Mouse (Mus musculus) testis, postnatal 10 days (tissue): ENCODE results near the gene Caln1.

ENCODE experiments used
- DNase-seq: peaks from one replicate; pipeline ENCODE4 v3.0.0; 2021; ENCODE audit warnings: low spot score

The Caln1 gene

GRCm38 (mm10) chr5:130394386-130394785 is 25.1 kb downstream of the Caln1 start:
- DNase-seq = no peak

DNA sequence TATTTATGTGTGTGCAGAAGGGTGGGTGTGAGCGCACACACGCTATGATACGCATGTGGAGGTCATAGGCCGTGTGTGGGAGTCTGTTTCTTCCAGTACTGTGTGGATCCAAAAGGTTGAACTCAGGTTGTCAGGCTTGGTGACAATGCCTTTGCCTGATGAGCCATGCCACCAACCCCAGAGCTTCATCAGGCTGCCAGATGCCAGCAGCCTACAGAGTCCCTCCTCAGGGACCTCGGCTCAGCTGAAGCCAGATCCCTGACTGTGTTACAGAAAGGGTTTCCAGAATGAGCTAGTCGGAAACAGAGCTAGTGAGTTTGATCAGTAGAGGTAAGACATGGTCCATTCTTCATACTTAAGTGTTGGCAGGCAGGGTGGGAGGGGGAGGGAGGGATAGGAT is 25.9 kb downstream of the Caln1 start:
- no peak for DNase-seq

DNA sequence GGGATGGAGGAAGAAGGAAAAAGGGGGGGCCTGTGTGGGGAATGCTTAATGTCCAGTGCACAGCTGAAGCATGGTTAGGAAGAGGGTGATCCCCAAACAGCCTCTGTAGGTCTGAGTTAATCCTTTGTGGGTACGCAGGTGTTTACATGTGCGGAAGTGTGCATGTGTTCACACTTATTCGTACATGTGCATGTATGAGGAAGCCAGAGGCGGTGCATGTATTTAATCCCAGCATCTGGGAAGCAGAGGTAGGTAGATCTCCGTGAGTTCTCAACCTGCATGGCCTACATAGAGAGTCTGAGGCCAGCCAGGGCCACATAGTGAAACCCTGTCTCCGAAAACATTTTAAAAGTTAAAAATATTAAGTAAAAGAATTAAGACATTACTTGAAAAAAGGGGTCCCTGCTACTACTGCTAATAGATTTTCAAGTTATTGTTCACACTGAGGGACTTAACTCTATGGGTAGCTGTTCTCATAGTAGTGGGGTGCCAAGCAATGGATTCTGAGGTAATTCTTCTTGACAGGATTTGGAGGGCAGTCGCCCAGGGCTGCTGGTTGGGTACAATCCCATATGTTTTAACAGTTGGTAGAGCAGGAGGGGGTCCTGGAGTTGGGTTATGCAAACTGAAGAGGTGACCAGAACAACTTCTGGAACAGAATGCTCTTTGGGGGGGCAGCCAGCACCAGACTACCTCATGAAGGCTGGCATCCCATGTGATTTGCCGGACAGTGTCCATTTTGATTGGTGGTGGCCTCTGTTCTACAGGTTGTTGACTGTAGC is 31.1 kb downstream of the Caln1 start:
- no peak for DNase-seq

- DNase-seq = peak; percentile 70
These were observed 35.9 kb downstream of the Caln1 start for GRCm38 (mm10) chr5:130405201-130405600.

DNA sequence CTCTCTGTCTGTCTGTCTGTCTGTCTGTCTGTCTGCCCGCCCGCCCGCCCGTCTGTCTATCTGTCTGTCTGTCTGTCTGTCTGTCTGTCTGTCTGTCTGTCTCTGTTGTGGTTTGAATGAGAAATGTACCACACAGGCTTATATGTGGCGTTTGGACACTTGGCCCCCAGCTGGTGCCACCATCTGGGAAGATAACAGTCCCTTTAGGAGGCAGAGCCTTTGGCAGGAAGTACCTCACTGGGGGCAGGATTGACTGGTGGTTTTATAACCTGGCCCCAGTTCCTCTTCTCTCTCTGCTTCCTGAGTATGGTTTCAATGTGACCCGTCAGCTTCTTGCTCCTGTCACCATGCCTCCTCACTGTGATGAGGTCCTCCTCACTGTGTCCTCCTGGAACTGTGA is 40.5 kb downstream of the Caln1 start:
- no peak for DNase-seq

- DNase-seq = no peak
These were observed 42.3 kb downstream of the Caln1 start for GRCm38 (mm10) chr5:130411516-130411915.

- no peak for DNase-seq
These were observed 78.2 kb downstream of the Caln1 start for GRCm38 (mm10) chr5:130447438-130447837.

GRCm38 (mm10) chr5:130448491-130448890 is 79.2 kb downstream of the Caln1 start:
- DNase-seq = no peak

GRCm38 (mm10) chr5:130448931-130449856 is 79.9 kb downstream of the Caln1 start:
- DNase-seq = no peak

DNA sequence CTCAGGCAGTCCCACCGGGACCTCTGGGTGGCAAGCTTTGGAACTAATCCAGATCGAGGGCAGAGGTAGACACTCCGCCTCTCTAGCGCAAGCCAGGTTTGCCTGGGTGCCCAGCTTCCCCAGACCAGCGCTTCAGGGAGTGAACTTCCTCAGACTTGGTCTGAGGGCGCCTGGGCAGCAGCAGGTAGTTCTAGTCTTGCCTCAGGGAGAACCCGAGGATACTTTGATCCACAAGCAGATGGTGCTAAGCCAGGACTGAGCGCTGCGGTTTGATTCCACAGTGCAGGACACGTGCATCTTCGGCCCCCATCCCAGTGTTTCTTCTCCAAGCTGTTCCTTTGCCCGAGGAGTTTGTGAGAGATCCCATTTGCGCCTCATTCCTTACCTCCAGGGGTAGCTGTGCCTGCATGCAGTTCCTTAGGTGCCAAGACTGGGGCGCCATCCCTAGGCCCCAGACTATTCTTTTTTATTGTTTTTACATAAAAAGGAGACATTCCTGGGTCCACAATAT is 80.8 kb downstream of the Caln1 start:
- DNase-seq = no peak

DNA sequence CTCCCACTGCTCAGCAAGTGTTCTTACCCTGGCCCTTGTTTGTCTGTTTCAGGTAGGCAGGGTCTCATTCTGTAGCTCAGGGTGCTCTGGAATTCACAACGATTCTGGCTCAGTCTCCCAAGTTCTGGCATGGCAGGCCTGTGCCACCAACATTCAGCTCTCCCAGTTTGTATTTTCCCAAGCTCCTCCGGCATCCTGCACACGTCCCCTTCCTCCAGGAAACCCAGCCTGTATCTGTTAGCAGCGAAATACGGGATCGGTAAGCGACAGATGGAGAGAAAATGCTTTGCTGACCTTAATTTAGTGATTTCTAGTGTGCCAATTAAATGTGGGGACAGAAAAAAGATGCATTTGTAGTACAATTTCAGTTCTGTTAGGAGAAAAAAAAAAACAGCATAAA is 88.8 kb downstream of the Caln1 start:
- DNase-seq = no peak

DNA sequence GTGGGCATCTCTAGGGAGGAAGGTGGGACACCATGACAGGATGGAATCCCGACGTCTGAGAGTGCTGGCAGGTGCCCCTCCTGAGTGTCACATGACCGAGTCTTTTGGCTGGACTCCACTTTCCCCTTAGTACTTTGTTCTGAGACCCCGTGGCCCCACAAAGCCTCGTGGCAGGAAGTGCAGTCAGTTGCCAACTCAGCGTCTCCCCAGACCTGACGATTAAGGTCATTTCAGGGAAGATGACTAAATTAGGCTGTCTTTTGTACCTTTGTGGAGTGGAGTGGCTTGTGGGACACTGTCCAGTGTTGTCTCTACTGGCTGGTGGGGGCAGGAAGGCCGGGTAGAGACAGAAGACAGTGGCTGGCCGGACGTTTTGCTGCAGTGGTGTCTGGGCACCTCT is 103.0 kb downstream of the Caln1 start:
- DNase-seq = no peak

DNA sequence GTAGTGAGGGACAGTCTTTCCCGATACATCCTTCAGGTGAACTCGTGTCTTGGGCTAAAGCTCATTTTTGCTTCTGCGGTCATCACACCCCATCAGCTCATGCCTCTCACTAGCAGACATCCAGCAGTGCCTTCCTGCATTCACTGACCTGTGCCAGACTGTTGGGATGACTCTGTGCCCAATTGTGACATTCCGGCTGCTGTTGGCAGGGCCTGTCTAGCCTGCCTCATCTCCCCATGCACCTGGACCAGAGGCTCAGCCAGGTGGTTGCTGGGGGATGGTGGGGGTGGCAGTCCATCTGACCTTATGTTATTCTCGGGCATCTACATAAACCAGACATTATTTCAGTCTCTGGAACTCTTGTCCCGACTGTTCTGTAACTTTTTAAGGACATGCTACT is 105.6 kb downstream of the Caln1 start:
- no peak for DNase-seq

GRCm38 (mm10) chr5:130476741-130477140 is 107.5 kb downstream of the Caln1 start:
- DNase-seq = peak; percentile 43

GRCm38 (mm10) chr5:130480290-130480689 is 111.0 kb downstream of the Caln1 start:
- DNase-seq = no peak

DNA sequence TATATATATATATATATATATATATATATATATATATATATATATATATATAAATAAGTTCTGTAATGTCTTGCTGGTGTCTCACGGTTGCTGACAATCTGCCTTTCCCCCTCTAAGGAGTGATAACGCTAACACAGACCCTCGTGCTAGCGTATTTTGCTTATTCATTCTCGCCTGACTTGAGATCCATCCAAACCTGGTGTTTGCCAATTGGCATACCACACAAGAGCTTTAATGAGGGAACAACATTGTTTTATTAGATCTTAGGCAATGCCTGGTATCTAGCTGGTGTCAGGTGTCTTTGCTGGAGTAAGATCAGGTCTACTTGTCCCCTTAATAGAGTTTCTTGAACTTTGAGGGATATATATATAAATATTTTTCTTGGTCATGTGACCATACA is 122.2 kb downstream of the Caln1 start:
- DNase-seq = no peak

- DNase-seq = no peak
These were observed 123.0 kb downstream of the Caln1 start for GRCm38 (mm10) chr5:130492305-130492704.

- DNase-seq = no peak
These were observed 133.3 kb downstream of the Caln1 start for GRCm38 (mm10) chr5:130502541-130502940.

DNA sequence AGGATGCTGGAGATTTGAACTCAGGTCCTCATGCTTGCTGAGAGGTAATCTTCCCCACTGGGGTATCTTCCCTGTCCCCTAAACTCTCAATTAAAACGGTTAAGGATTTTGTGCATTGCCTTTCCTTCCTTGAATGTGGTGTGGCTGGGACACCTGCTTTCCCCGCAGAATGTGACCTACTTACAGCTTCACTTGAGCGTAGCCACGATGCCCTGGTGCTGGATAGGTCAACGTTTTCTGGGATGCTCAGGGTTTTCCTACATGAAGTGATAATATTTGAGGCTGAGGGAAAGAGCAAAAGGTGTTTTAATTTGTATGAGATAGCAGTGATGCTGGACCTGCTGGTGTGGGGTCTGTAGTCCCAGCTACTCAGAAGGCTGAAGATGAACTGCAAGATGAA is 135.6 kb downstream of the Caln1 start:
- DNase-seq = no peak

- no peak for DNase-seq
These were observed 141.3 kb downstream of the Caln1 start for GRCm38 (mm10) chr5:130510516-130510915.

- no peak for DNase-seq
These were observed 146.1 kb downstream of the Caln1 start for GRCm38 (mm10) chr5:130515395-130515794.

DNA sequence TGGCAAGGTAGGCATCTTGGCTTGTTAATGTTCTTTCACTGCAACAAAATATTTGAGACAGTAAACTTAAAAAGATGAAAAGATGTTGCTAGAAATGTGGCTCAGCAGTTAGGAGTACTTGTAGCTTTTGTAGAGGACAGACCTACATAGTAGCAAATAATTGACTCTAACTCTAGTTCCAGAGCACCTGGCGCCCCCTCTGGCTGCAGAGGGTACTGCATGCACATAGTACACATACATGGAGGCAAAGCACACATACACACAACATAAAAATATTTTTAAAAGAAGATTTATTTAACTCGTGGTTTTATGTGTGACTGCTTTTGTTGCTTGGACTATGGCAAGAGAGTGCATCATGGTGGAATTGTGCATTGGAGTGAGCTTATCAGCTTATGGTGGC is 151.3 kb downstream of the Caln1 start:
- DNase-seq = peak; percentile 55

DNA sequence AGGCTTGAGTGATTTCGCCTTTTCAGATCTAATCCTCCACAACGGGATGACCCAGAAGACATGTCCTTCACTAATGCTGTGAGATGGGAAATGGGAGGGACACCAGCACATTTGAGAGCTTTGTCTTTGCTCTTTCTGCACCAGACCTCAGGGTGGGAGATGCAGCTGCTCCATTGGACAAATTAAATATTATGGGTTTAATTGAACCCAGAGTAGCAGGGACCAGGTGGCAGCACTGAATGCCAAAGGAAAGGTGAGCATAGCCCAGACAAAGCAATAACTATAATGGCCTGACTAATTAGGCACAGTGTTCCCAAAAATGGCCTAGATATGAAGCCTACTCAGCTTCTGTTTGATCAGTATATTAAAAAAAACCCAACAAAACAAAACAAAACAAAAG is 158.2 kb downstream of the Caln1 start:
- DNase-seq = no peak
